Comparison of ENCODE assay signal across 10 mouse cellular contexts in the genomic region with DNA sequence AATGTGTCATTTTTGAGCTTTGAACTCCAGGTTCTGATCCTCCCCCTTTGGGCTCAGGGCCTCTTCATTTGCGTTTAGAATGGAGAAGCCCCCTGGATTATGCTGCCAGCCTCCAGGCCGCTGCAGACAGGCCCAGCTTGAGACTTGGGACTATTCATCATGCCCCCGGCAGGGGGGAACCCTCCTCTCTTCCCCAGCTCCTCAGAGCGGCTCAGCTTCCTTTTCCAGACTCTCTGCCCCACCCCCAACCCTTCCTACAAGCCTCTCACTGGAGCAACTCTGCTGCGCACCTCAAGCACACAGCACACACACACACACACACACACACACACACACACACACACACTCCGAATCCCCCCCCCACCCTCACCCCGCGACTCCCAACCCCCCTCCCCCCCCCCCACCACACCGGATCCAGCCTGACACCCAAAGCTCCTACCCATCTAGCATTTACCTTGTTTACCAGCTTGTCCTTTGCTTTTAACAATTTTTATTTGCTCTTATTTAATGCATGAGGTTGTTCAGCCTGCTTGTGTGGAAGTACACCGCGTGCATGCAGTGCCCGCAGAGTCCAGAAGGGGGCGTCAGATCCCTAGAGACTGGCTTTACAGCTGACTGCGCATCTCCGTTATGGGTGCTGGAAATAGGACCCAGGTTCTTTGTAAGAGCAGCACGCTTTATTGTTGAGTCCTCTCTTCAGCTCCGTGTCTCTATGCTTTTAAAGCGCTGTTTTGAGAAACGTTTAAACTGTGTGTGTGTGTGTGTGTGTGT. TPM values are rescaled to one million over a fixed set of nuclear protein-coding genes. Genes with fewer than 3 reads are reported as not detected.
DNase-seq lines count a peak whose midpoint lies in the region; ATAC-seq and TF ChIP-seq lines count a peak whose summit lies in the region.
"Had no signal": no experiment of that assay in that cellular context is flagged by ENCODE, and none has a peak within 500 bp of the region (broad histone marks: within the 10 kb centered on the region; RNA-seq: fewer than 3 reads in every experiment).

No protein-coding gene starts in this region.

- no peak overlapping the region for H3K4me3 ChIP-seq in heart, embryonic 11.5 days (ENCODE audit: low read depth, low read length)
- H3K4me3 ChIP-seq in E14TG2a.4 (replicated peaks; ENCODE audit: low read length) = peak overlapping the region; percentile 17; the same call in 1 of the 2 replicates
- H3K4me3 ChIP-seq in forebrain, embryonic 12.5 days (replicated peaks) = no peak overlapping the region
- peak overlapping the region; percentile 34 for H3K4me3 ChIP-seq in midbrain, embryonic 10.5 days

- H3K4me2 ChIP-seq in heart, embryonic 11.5 days = peak overlapping the region; percentile 51
- peak overlapping the region; percentile 28; the same call in 1 of the 2 replicates for H3K4me2 ChIP-seq in forebrain, embryonic 12.5 days

- no peaks in the 10 kb centered on the region for H3K36me3 ChIP-seq in heart, embryonic 11.5 days (ENCODE audit: control insufficient read depth, insufficient read depth, low read length)
- H3K36me3 ChIP-seq in E14TG2a.4 (ENCODE audit: insufficient read depth, low read length) = no peaks in the 10 kb centered on the region
- no peaks in the 10 kb centered on the region for H3K36me3 ChIP-seq in forebrain, embryonic 12.5 days (replicated peaks)
- no peaks in the 10 kb centered on the region for H3K36me3 ChIP-seq in midbrain, embryonic 10.5 days

- H3K27ac ChIP-seq in heart, embryonic 11.5 days (ENCODE audit: low read depth, low read length) = no peak overlapping the region
- H3K27ac ChIP-seq in forebrain, embryonic 12.5 days = no peak overlapping the region
- peak overlapping the region; percentile 76 for H3K27ac ChIP-seq in midbrain, embryonic 10.5 days (replicated peaks)

- WGBS in heart, embryonic 11.5 days (ENCODE audit: insufficient replicate concordance) = 40% methylated on average over 15 of the region's 19 CpGs
- WGBS in forebrain, embryonic 12.5 days = 40% methylated on average over 16 of the region's 19 CpGs
- WGBS in midbrain, embryonic 10.5 days = 34% methylated on average over 18 of the region's 19 CpGs

- H3K9me3 ChIP-seq in heart, embryonic 11.5 days (replicated peaks; ENCODE audit: control insufficient read depth, low read length) = no peaks in the 10 kb centered on the region
- no peaks in the 10 kb centered on the region for H3K9me3 ChIP-seq in E14TG2a.4 (ENCODE audit: low read length)
- no peaks in the 10 kb centered on the region for H3K9me3 ChIP-seq in forebrain, embryonic 12.5 days
- H3K9me3 ChIP-seq in midbrain, embryonic 10.5 days (replicated peaks) = no peaks in the 10 kb centered on the region; the same call in 1 of the 2 replicates

- peak; percentile 57; the same call in 1 of the 2 replicates for ATAC-seq in heart, embryonic 11.5 days (replicated peaks; ENCODE audit: insufficient number of reproducible peaks, low FRiP score, low TSS enrichment)
- ATAC-seq in forebrain, embryonic 12.5 days (ENCODE audit: low FRiP score) = peak; percentile 64

- H3K9ac ChIP-seq in heart, embryonic 11.5 days (ENCODE audit: low read depth, low read length) = no peak overlapping the region
- no peak overlapping the region for H3K9ac ChIP-seq in forebrain, embryonic 12.5 days

- peak; percentile 89 for TF ChIP-seq CTCF in E14TG2a.4 (conservative IDR thresholded peaks at IDR 0.05; ENCODE audit: low read length)

- H3K4me1 ChIP-seq in heart, embryonic 11.5 days (ENCODE audit: control insufficient read depth, insufficient read depth, low read length) = no peaks in the 10 kb centered on the region
- H3K4me1 ChIP-seq in E14TG2a.4 (replicated peaks; ENCODE audit: low read depth, low read length) = peaks cover 37% of the 10 kb centered on the region
- peaks cover 14% of the 10 kb centered on the region for H3K4me1 ChIP-seq in forebrain, embryonic 12.5 days
- H3K4me1 ChIP-seq in midbrain, embryonic 10.5 days = peaks cover 23% of the 10 kb centered on the region

- no peak for DNase-seq in heart, adult 9 months (ENCODE audit: low spot score in 2 of 2)
- peak; percentile 76 for DNase-seq in midbrain, embryonic 10.5 days (ENCODE audit: low spot score)
- no peak for DNase-seq in frontal cortex, postnatal 14 days (ENCODE audit: low spot score in 2 of 2)
- DNase-seq in layer of hippocampus, postnatal 14 days (ENCODE audit: low spot score in 2 of 2) = no peak
- no peak for DNase-seq in layer of hippocampus, adult 9-11 months
- DNase-seq: cerebellum, adult 11-12 months; lung, adult 2 months had no signal

- H3K27me3 ChIP-seq in heart, embryonic 11.5 days (ENCODE audit: control insufficient read depth, insufficient read depth, low read length) = no peaks in the 10 kb centered on the region
- H3K27me3 ChIP-seq in E14TG2a.4 (ENCODE audit: insufficient read depth, low read length) = peaks cover 12% of the 10 kb centered on the region
- H3K27me3 ChIP-seq in forebrain, embryonic 12.5 days = no peaks in the 10 kb centered on the region
- no peaks in the 10 kb centered on the region; the same call in 1 of the 2 replicates for H3K27me3 ChIP-seq in midbrain, embryonic 10.5 days (ENCODE audit: low read depth, poor library complexity, severe bottlenecking)

RNA-seq across cellular contexts. Expression of a gene that starts 2.0 kb away (rescaled TPM):
- polyA plus RNA-seq in heart, embryonic 11.5 days (2014; fragmentation: Nextera tagmentation; extraction: Ambion mirVana) = not detected in 2 replicates
- polyA plus RNA-seq in forebrain, embryonic 12.5 days (2016; fragmentation: Nextera tagmentation; extraction: Ambion mirVana) = not detected in 2 replicates
- polyA plus RNA-seq in midbrain, embryonic 10.5 days (2016; fragmentation: Nextera tagmentation; extraction: Ambion mirVana) = 0.19 TPM in 1 of 2 replicates, not detected in the other
- under 1 TPM in 1 of 2 experiments, not detected in 1; 0.21 TPM for total RNA-seq in layer of hippocampus, postnatal 14 days (2021)
- polyA plus RNA-seq: lung, adult 2 months had no signal

Comparison
In these comparisons a context has a peak if more than half of its experiments do, and no peak if none do; other contexts are left out.
1. H3K4me3 ChIP-seq: peak in E14TG2a.4 (single experiment) and midbrain, embryonic 10.5 days (single experiment); none in heart, embryonic 11.5 days (single experiment) and forebrain, embryonic 12.5 days (single experiment).